Mouse (Mus musculus) frontal cortex, postnatal 10 days (tissue): ENCODE data around the gene Tshz2.

Source experiments
- DNase-seq, 2 experiments: peaks; one replicate each; pipeline ENCODE4 v3.0.0; 2022; ENCODE audit warnings: low spot score in 2 of 2, mixed read lengths in 1 of 2

Tshz2 gene

GRCm38 (mm10) chr2:170002594-170003504, 370.0 kb downstream of the Tshz2 start:
- DNase-seq, result peak; percentile 16 to 23

- no peak for DNase-seq
Observed at GRCm38 (mm10) chr2:170003666-170004065, 370.9 kb downstream of the Tshz2 start.

GRCm38 (mm10) chr2:170006829-170007228, 374.0 kb downstream of the Tshz2 start:
- no peak for DNase-seq

- no peak for DNase-seq
Observed at GRCm38 (mm10) chr2:170007426-170007958, 374.7 kb downstream of the Tshz2 start.

- DNase-seq, result no peak
Observed at GRCm38 (mm10) chr2:170009729-170010128, 376.9 kb downstream of the Tshz2 start.

GRCm38 (mm10) chr2:170011858-170012257, 379.0 kb downstream of the Tshz2 start:
- no peak for DNase-seq

- no peak for DNase-seq
Observed at GRCm38 (mm10) chr2:170017302-170017701, 384.5 kb downstream of the Tshz2 start.

- DNase-seq, result no peak
Observed at GRCm38 (mm10) chr2:170017926-170018325, 385.1 kb downstream of the Tshz2 start.

- DNase-seq, result no peak
Observed at GRCm38 (mm10) chr2:170022953-170023352, 390.1 kb downstream of the Tshz2 start.

GRCm38 (mm10) chr2:170023741-170024140, 390.9 kb downstream of the Tshz2 start:
- DNase-seq, result no peak

- no peak for DNase-seq
Observed at GRCm38 (mm10) chr2:170024939-170025338, 392.1 kb downstream of the Tshz2 start.

GRCm38 (mm10) chr2:170025896-170026295, 393.1 kb downstream of the Tshz2 start:
- no peak for DNase-seq

- no peak for DNase-seq
Observed at GRCm38 (mm10) chr2:170027837-170028236, 395.0 kb downstream of the Tshz2 start.

GRCm38 (mm10) chr2:170028488-170029303, 395.9 kb downstream of the Tshz2 start:
- no peak for DNase-seq

- no peak for DNase-seq
Observed at GRCm38 (mm10) chr2:170029304-170029856, 396.6 kb downstream of the Tshz2 start.

GRCm38 (mm10) chr2:170031226-170031625, 398.4 kb downstream of the Tshz2 start:
- no peak for DNase-seq

- no peak for DNase-seq
Observed at GRCm38 (mm10) chr2:170031872-170032271, 399.1 kb downstream of the Tshz2 start.

GRCm38 (mm10) chr2:170033219-170033618, 400.4 kb downstream of the Tshz2 start:
- DNase-seq, result no peak

GRCm38 (mm10) chr2:170034794-170035193, 402.0 kb downstream of the Tshz2 start:
- no peak for DNase-seq

GRCm38 (mm10) chr2:170036791-170037241, 404.0 kb downstream of the Tshz2 start:
- DNase-seq, result no peak

GRCm38 (mm10) chr2:170037346-170037745, 404.5 kb downstream of the Tshz2 start:
- peak in 1 of 2 experiments; percentile 16 for DNase-seq

- DNase-seq, result no peak
Observed at GRCm38 (mm10) chr2:170039772-170040171, 407.0 kb downstream of the Tshz2 start.
